Mouse (Mus musculus) myocyte (in vitro differentiated cells): ENCODE results near the gene Ttc24. TPM values are rescaled to one million over a fixed set of nuclear protein-coding genes. Genes with fewer than 3 reads are reported as not detected.

Source experiments
- H3K27me3 ChIP-seq: one replicate; pipeline ENCODE4 v1.6.1; 2011; ENCODE audit not compliant: control insufficient read depth, insufficient read depth, insufficient read length
- H3K36me3 ChIP-seq: one replicate; pipeline ENCODE4 v1.6.1; 2011; ENCODE audit not compliant: control insufficient read depth, insufficient read depth
- H3K4me2 ChIP-seq: one replicate; pipeline ENCODE4 v1.6.1; 2011; ENCODE audit warnings: low read depth, control low read depth
- H3K4me3 ChIP-seq: one replicate; pipeline ENCODE4 v1.5.1; 2011; ENCODE audit warnings: mild to moderate bottlenecking, control low read depth, moderate library complexity
- H3K79me2 ChIP-seq: one replicate; pipeline ENCODE4 v1.6.1; 2011; ENCODE audit not compliant: control insufficient read depth, insufficient read depth
- H3ac ChIP-seq: one replicate; pipeline ENCODE4 v1.6.1; 2011; ENCODE audit not compliant: control insufficient read depth, insufficient read length
- CEBPB ChIP-seq: IDR thresholded peaks from 2 replicates; pipeline ENCODE4 v1.6.1; 2011; ENCODE audit warnings: mild to moderate bottlenecking, moderate library complexity; ENCODE audit not compliant: poor library complexity, insufficient read depth, severe bottlenecking
- E2F4 ChIP-seq: IDR thresholded peaks from one replicate; pipeline ENCODE4 v1.6.1; 2011; ENCODE audit warnings: mild to moderate bottlenecking, control low read depth, moderate library complexity; ENCODE audit not compliant: insufficient read depth
- MAX ChIP-seq: IDR thresholded peaks from one replicate; pipeline ENCODE4 v1.6.1; 2011; ENCODE audit warnings: low read depth, mild to moderate bottlenecking, control low read depth
- MYOD1 ChIP-seq, 3 experiments: IDR thresholded peaks; one replicate each; pipeline ENCODE4 v1.6.1; 2011; ENCODE audit warnings: control low read depth in 2 of 3, low read depth in 2 of 3, mild to moderate bottlenecking in 2 of 3, moderate library complexity in 1 of 3; ENCODE audit not compliant: insufficient read length in 2 of 3, control insufficient read depth in 1 of 3
- MYOG ChIP-seq, 3 experiments: IDR thresholded peaks; one replicate each; pipeline ENCODE4 v1.6.1; 2011; ENCODE audit warnings: control low read depth in 2 of 3, low read depth in 2 of 3, mild to moderate bottlenecking in 2 of 3; ENCODE audit not compliant: insufficient read length in 2 of 3, control insufficient read depth in 1 of 3, insufficient read depth in 1 of 3
- POLR2A ChIP-seq: IDR thresholded peaks from one replicate; pipeline ENCODE4 v1.6.1; 2011; ENCODE audit warnings: low read depth, mild to moderate bottlenecking, control low read depth, moderate library complexity; ENCODE audit not compliant: insufficient read length
- POLR2AphosphoS2 ChIP-seq: IDR thresholded peaks from one replicate; pipeline ENCODE4 v1.6.1; 2011; ENCODE audit warnings: low read depth, control low read depth; ENCODE audit not compliant: insufficient read length
- REST ChIP-seq: IDR thresholded peaks from one replicate; pipeline ENCODE4 v1.6.1; 2011; ENCODE audit warnings: mild to moderate bottlenecking, control low read depth, moderate library complexity; ENCODE audit not compliant: insufficient read depth, insufficient read length
- SRF ChIP-seq: IDR thresholded peaks from one replicate; pipeline ENCODE4 v1.6.1; 2011; ENCODE audit warnings: low read depth; ENCODE audit not compliant: control insufficient read depth, insufficient read length
- TCF12 ChIP-seq: IDR thresholded peaks from one replicate; pipeline ENCODE4 v1.6.1; 2011; ENCODE audit warnings: mild to moderate bottlenecking, control low read depth; ENCODE audit not compliant: poor library complexity, insufficient read depth, severe bottlenecking
- TCF3 ChIP-seq: IDR thresholded peaks from one replicate; pipeline ENCODE4 v1.6.1; 2011; ENCODE audit warnings: low read depth, control low read depth; ENCODE audit not compliant: insufficient read length
- USF1 ChIP-seq: IDR thresholded peaks from one replicate; pipeline ENCODE4 v1.6.1; 2011; ENCODE audit warnings: low read depth, mild to moderate bottlenecking, control low read depth, moderate library complexity
- polyA plus RNA-seq: library from polyadenylated mRNA; unstranded; fragments of >200 nt; fragmentation: generic; extraction: Trizol; gene quantifications from one replicate; pipeline ENCODE4 v1.2.1, GENCODE M21; 2012; ENCODE audit warnings: missing spikeins

Gene Ttc24
- polyA plus RNA-seq, 1 experiment, result not detected

GRCm38 (mm10) chr3:88087688-88088087, 9.6 kb upstream of the Ttc24 start:
- Histone ChIP-seq H3K36me3 (peaks cover 15% of the 10 kb centered on the region), H3K4me2 (no peak overlapping the region), H3K79me2 (peaks cover 6% of the 10 kb centered on the region), H3ac (no peak overlapping the region), H3K27me3 (no peaks in the 10 kb centered on the region), H3K4me3 (no peak overlapping the region)
- TF ChIP-seq E2F4 (no peak), USF1 (no peak)

GRCm38 (mm10) chr3:88085459-88085858, 7.4 kb upstream of the Ttc24 start:
- no peak overlapping the region for H3ac ChIP-seq
- no peak overlapping the region for H3K4me2 ChIP-seq
- no peaks in the 10 kb centered on the region for H3K27me3 ChIP-seq
- TF ChIP-seq MYOG (IDR thresholded peaks at IDR 0.05; ENCODE audit: control insufficient read depth in 1 of 3, insufficient read depth in 1 of 3, insufficient read length in 2 of 3, low read depth in 2 of 3), result peak in 1 of 3 experiments; percentile 24
- no peak for TF ChIP-seq CEBPB
- no peak for TF ChIP-seq TCF3
- no peak for TF ChIP-seq MAX
- TF ChIP-seq MYOD1 (IDR thresholded peaks at IDR 0.05; ENCODE audit: control insufficient read depth in 1 of 3, insufficient read length in 2 of 3, low read depth in 2 of 3), result peak in 2 of 3 experiments; percentile 57 to 74
- no peak for TF ChIP-seq POLR2AphosphoS2
- no peak overlapping the region for H3K4me3 ChIP-seq
- H3K79me2 ChIP-seq, result peaks cover 6% of the 10 kb centered on the region
- H3K36me3 ChIP-seq, result peaks cover 5% of the 10 kb centered on the region

GRCm38 (mm10) chr3:88084001-88084400, 5.9 kb upstream of the Ttc24 start:
- no peak overlapping the region for H3K4me3 ChIP-seq
- peaks cover 6% of the 10 kb centered on the region for H3K79me2 ChIP-seq
- H3K27me3 ChIP-seq, result no peaks in the 10 kb centered on the region
- H3K4me2 ChIP-seq, result no peak overlapping the region
- TF ChIP-seq SRF, result no peak
- no peak for TF ChIP-seq MYOD1 (IDR thresholded peaks at IDR 0.05; ENCODE audit: control insufficient read depth in 1 of 3, insufficient read length in 2 of 3, low read depth in 2 of 3)
- TF ChIP-seq MAX, result no peak
- no peak for TF ChIP-seq TCF3
- TF ChIP-seq MYOG (IDR thresholded peaks at IDR 0.05; ENCODE audit: control insufficient read depth in 1 of 3, insufficient read depth in 1 of 3, insufficient read length in 2 of 3, low read depth in 2 of 3), result no peak
- TF ChIP-seq POLR2AphosphoS2, result no peak
- TF ChIP-seq USF1, result no peak
- TF ChIP-seq CEBPB, result no peak
- TF ChIP-seq TCF12, result no peak
- no peak for TF ChIP-seq E2F4
- TF ChIP-seq POLR2A, result no peak
- TF ChIP-seq REST, result no peak
- H3K36me3 ChIP-seq, result peaks cover 5% of the 10 kb centered on the region
- no peak overlapping the region for H3ac ChIP-seq

GRCm38 (mm10) chr3:88082663-88083062, 4.6 kb upstream of the Ttc24 start:
- H3K4me3 ChIP-seq, result peak overlapping the region; percentile 58
- no peaks in the 10 kb centered on the region for H3K27me3 ChIP-seq
- peaks cover 6% of the 10 kb centered on the region for H3K79me2 ChIP-seq
- H3K4me2 ChIP-seq, result peak overlapping the region; percentile 76
- no peak for TF ChIP-seq POLR2AphosphoS2
- TF ChIP-seq MYOG (IDR thresholded peaks at IDR 0.05; ENCODE audit: control insufficient read depth in 1 of 3, insufficient read depth in 1 of 3, insufficient read length in 2 of 3, low read depth in 2 of 3), result no peak
- TF ChIP-seq USF1, result no peak
- TF ChIP-seq E2F4, result no peak
- H3ac ChIP-seq, result no peak overlapping the region
- H3K36me3 ChIP-seq, result peaks cover 5% of the 10 kb centered on the region

- H3K4me3 ChIP-seq, result peak overlapping the region; percentile 58
- H3K36me3 ChIP-seq, result peaks cover 5% of the 10 kb centered on the region
- H3K79me2 ChIP-seq, result peaks cover 6% of the 10 kb centered on the region
- peak overlapping the region; percentile 76 for H3K4me2 ChIP-seq
- TF ChIP-seq MAX, result no peak
- TF ChIP-seq TCF12, result no peak
- no peak for TF ChIP-seq POLR2A
- no peak for TF ChIP-seq MYOD1 (IDR thresholded peaks at IDR 0.05; ENCODE audit: control insufficient read depth in 1 of 3, insufficient read length in 2 of 3, low read depth in 2 of 3)
- no peak for TF ChIP-seq SRF
- TF ChIP-seq MYOG (IDR thresholded peaks at IDR 0.05; ENCODE audit: control insufficient read depth in 1 of 3, insufficient read depth in 1 of 3, insufficient read length in 2 of 3, low read depth in 2 of 3), result no peak
- no peak for TF ChIP-seq USF1
- TF ChIP-seq E2F4, result no peak
- TF ChIP-seq CEBPB, result no peak
- no peak for TF ChIP-seq POLR2AphosphoS2
- TF ChIP-seq TCF3, result no peak
- TF ChIP-seq REST, result no peak
- H3K27me3 ChIP-seq, result no peaks in the 10 kb centered on the region
- no peak overlapping the region for H3ac ChIP-seq
Observed at GRCm38 (mm10) chr3:88082224-88082618, 4.1 kb upstream of the Ttc24 start.
